Mouse (Mus musculus) hindbrain, embryonic 11.5 days (tissue): ENCODE results near the gene Map2k5. TPM values are rescaled to one million over a fixed set of nuclear protein-coding genes. Genes with fewer than 3 reads are reported as not detected.

Experiments used
- ATAC-seq: fragments of 200-750 bp; cut with Nextera tagmentation; 2 replicates; pipeline ENCODE4 v1.8.0; 2017; ENCODE audit warnings: mild to moderate bottlenecking, moderate TSS enrichment, moderate library complexity; ENCODE audit not compliant: low FRiP score
- DNase-seq: peaks from one replicate; pipeline ENCODE4 v3.0.0-alpha.2; 2015; ENCODE audit warnings: low spot score
- H3K27ac ChIP-seq: fragments of 300-500 bp; sonication (generic); 2 replicates; pipeline ENCODE4 v1.5.1; 2014; ENCODE audit warnings: mild to moderate bottlenecking, low read depth, low read length
- H3K27me3 ChIP-seq: fragments of 300-500 bp; sonication (generic); 2 replicates; pipeline ENCODE4 v1.6.1; 2014; ENCODE audit warnings: mild to moderate bottlenecking, low read length, moderate library complexity, mixed read lengths; ENCODE audit not compliant: control insufficient read depth, insufficient read depth
- H3K36me3 ChIP-seq: fragments of 300-500 bp; sonication (generic); 2 replicates; pipeline ENCODE4 v1.6.1; 2014; ENCODE audit warnings: mild to moderate bottlenecking, low read length, moderate library complexity, mixed read lengths; ENCODE audit not compliant: control insufficient read depth, insufficient read depth
- H3K4me1 ChIP-seq: fragments of 300-500 bp; sonication (generic); replicated peaks from 2 replicates; pipeline ENCODE4 v1.6.1; 2014; ENCODE audit warnings: low read length, mixed read lengths; ENCODE audit not compliant: control insufficient read depth, insufficient read depth
- H3K4me2 ChIP-seq: fragments of 300-500 bp; sonication (generic); replicated peaks from 2 replicates; pipeline ENCODE4 v1.6.1; 2014; ENCODE audit warnings: mild to moderate bottlenecking, low read depth, low read length
- H3K4me3 ChIP-seq: fragments of 300-500 bp; sonication (generic); 2 replicates; pipeline ENCODE4 v1.5.1; 2014; ENCODE audit warnings: low read depth, low read length
- H3K9ac ChIP-seq: fragments of 300-500 bp; sonication (generic); 2 replicates; pipeline ENCODE4 v1.6.1; 2014; ENCODE audit warnings: low read depth, low read length
- H3K9me3 ChIP-seq: fragments of 300-500 bp; sonication (generic); 2 replicates; pipeline ENCODE4 v1.6.1; 2016; ENCODE audit warnings: low read length; ENCODE audit not compliant: control insufficient read depth
- WGBS: fragments of 180-500 bp; shearing (Covaris S2); extraction: QIAGEN DNeasy Blood & Tissue Kit; methylation state at CpG from one replicate; pipeline ENCODE4 v1.1.7; 2014; 5-methylcytosine and 5-hydroxymethylcytosine counted together
- polyA plus RNA-seq: library from polyadenylated mRNA; unstranded; fragments of >200 nt; fragmentation: Nextera tagmentation; extraction: Ambion mirVana; gene quantifications from 2 replicates; pipeline ENCODE4 v1.2.1, GENCODE M21; 2014

Gene Map2k5
- polyA plus RNA-seq, 1 experiment from 2014 or later: 43.0 TPM

- Histone ChIP-seq H3K9me3 (no peaks in the 10 kb centered on the region), H3K9ac (0 out of 2 replicates have a peak overlapping the region, but pooled peaks have one; percentile 12), H3K27me3 (no peaks in the 10 kb centered on the region), H3K4me1 (0 out of 2 replicates have a peak, but pooled peaks cover 2% of the 10 kb centered on the region), H3K4me3 (no peak overlapping the region), H3K4me2 (no peak overlapping the region), H3K36me3 (no peaks in the 10 kb centered on the region), H3K27ac (no peak overlapping the region)
- DNase-seq (no peak), ATAC-seq (no peak)
- WGBS: 57% methylated on average over 8 of the region's 8 CpGs
Measured at GRCm38 (mm10) chr9:63122161-63122833, 255.4 kb downstream of the Map2k5 start.

GRCm38 (mm10) chr9:63118385-63118784 is 259.3 kb downstream of the Map2k5 start:
- no peak overlapping the region for H3K4me3 ChIP-seq
- H3K36me3 ChIP-seq: no peaks in the 10 kb centered on the region
- no peaks in the 10 kb centered on the region for H3K27me3 ChIP-seq
- 58% methylated on average over 5 of the region's 5 CpGs for WGBS
- no peak overlapping the region for H3K4me2 ChIP-seq
- no peak overlapping the region for H3K27ac ChIP-seq
- ATAC-seq: no peak
- no peaks in the 10 kb centered on the region for H3K4me1 ChIP-seq
- no peak for DNase-seq
- H3K9ac ChIP-seq: no peak overlapping the region
- no peaks in the 10 kb centered on the region for H3K9me3 ChIP-seq

Other genes with a start within 250 kb of the Map2k5 start
- 6.6 and 7.4 TPM in 2 replicates for gene Skor1, start 228.9 kb downstream of the Map2k5 start, polyA plus RNA-seq
- 38.8 and 44.3 TPM in 2 replicates for gene 2300009A05Rik, start 21.3 kb upstream of the Map2k5 start, polyA plus RNA-seq
- gene Iqch, start 224.6 kb upstream of the Map2k5 start, polyA plus RNA-seq: 0.32 TPM in 1 of 2 replicates, not detected in the other
- gene Aagab, start 224.8 kb upstream of the Map2k5 start, polyA plus RNA-seq: 55.4 and 56.8 TPM in 2 replicates